Mouse (Mus musculus) cerebellum, adult 9-11 months (tissue): ENCODE data around the gene Bean1.

Experiments used
- DNase-seq: peaks from one replicate; pipeline ENCODE4 v3.0.0; 2022

The Bean1 gene

DNA sequence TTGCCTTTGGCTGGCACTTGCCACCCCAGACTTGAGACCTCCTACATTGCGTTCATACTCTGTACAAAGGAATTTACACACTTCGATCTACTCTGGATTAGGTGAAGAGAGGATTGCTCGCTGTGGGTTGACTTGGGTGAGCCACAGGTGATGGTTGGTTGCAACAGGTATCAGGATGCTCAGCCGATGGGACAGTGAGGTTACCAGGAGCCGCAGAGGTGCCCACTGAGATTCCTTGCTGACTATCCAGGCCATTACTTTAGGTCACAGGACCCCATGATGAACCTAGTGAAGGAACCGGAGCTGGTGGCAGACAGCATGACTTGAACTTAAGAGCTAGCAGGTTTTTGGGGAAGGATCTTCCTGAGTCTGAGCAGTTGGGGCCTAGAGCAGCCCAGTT is 2.2 kb downstream of the Bean1 start:
- no peak for DNase-seq

DNA sequence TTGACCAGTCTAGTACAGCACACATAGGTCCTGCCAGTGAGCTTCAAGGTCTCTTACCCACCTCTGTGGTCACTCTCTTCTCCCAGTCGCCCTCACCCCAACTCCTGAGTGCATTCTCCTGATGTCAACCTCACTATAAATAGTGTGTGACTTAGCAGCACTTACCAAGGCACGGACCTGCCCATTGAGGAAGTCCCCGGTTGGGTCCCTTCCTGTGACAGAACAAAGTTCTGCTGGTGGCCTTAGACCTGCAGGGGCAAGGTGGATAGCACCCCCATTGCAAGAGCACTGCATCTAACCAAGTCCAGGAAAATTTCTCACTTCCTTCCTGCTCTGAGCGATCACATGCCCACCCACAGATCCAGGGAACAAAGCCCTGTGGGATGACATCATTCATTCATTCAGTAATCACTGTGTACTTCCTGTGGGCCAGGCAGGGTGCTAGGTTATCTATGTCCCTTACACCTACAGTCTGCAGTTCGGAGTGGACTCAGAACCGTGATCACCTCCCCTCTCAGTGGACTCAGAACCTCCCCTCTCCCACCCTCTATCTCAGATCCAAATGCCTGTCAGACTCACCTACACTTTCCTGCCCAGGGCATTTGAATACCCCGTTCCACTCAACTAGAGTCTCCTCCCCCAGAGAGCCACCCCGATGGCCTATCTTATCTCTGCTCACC is 5.7 kb downstream of the Bean1 start:
- no peak for DNase-seq

DNA sequence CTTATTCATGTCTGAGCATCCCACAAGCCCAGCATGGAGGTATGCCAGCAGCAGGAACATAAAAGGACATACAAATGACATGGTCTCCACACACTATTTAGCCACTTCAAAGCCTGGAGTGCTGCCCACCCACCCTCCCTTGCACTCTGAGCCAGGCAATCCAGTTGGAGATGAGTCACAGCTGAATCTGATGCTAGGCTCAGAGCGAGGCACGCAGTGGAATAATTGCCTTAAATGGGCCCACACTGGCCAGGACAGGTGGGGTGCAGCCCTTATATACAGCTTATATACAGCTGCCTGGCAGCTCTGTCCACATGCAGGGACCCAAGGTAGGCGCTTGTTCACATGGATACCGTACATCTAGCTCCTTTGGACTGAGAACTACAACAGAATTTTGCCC is 6.8 kb downstream of the Bean1 start:
- no peak for DNase-seq

DNA sequence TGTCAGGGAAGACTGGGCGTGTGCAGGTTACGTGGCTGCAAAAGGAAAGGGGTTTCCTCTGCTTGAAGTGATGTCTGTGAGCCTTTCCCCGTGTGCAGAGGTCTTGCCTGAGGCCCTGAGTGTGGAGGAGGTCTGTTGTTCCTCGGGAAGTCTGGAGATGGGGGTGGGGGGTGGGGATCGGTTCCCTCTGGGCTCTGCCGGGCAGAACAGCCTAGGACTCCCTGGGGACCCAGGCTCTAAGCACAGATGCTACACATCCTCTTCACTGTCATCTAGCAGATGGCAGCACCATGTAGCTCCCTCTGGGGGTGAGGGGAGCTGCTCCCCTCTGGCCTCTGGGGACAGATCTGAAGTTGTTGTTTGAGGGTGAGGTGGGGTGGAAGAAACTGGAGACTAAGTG is 14.7 kb downstream of the Bean1 start:
- no peak for DNase-seq

DNA sequence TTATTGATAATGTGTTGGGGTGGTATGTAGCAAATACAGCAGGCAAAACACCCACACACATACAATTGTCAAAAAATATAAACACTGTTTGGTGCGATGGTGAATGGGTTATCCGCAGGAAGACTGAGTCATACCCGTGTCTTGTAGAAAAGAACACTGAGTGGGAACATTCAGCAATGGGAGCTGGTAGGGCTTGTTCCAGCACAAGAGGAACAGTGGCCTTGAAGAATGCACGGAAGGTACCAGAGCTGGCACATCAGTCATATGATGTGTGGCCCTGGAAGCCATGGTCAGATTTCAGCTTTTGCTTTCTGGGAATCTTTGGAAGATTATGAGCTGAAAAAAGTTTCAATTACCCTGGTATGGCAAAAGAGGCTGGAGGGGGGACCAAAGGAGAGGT is 16.6 kb downstream of the Bean1 start:
- no peak for DNase-seq

DNA sequence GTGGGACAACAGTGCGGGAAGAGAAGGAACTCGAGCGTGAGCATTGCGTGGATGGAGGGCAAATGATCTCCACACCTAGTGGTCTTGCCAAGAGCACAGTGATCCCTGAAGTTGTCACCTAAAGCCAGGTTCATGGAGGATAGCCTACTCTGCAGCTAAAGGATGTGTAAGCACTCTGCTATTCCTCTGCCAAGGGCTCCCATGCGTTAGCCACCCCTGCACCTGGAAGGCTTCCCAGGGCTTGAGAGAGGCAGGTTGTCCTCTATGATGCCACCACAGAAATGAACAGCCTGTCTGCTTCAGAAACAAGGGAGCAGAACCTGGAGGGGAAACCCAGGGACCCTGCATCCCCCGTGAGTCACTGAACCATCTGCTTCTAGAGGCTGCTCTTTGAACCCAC is 17.4 kb downstream of the Bean1 start:
- DNase-seq = no peak

DNA sequence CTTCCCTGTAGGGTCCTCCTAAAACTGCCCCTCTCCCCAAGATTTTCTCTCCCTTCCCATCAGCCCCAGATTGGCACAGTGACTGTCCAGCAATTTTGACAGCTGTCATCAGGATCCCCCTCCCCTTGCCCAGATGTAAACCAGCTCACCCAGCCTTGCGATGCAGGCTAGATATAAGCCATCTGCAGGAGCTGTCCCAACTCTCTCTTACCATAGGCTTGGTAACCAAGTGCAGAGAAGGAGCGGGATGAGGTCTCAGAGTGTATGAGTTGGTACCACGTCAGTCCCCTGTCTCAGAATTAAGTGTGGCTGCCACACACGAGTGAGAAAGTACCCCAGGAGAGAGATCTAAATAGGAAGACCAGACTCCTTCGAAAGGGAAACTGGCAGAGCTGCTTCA is 18.2 kb downstream of the Bean1 start:
- no peak for DNase-seq

DNA sequence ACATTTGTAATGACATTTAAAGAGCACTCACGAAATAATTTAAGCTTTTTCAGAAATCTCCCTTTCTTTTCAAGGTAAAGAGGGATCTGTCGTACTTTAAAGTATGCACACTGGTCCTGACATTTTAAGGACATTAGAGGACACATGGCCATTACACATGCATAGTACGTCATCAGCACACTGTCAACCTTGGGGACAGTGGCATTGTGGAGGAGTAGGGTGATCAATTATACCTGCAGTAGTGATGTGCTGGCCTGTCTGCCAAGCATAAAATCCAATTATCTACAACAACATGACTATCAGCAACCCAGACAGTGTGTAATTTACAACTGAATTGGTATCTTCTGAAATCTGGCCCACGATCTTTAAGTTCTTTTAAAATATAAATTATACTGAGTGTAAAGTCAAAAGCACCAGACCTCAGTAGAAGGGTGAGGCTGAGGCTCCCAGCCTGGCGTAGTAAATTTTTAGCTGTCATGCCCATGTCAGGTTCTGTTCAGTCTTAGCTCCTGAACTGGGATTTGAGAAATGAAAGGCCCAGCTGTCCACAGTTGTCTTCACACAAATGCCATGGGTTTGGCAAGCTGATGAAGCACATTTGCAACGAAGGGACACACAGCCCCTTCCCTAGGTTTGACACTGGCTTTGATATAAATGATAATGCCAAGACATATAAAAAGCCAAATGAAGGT is 20.7 kb downstream of the Bean1 start:
- no peak for DNase-seq

DNA sequence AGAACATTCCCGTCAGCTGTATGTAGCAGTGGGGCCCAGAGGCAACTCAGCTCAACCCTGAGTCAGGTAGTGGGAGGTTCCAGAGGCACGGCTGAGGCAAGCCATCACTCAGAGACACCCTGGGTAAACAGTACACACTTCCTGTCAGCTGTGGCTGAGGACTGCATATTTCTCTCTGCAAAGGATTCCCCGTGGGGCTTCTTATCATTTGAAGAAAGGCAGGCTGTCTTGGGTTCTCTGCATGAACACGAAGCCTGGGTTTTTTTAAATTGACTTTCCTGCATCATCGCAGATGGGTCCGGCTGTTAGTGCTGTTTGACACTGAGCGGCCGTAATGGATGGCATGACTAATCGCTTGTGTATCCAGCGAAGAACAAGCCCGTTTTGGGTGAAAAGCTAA is 21.3 kb downstream of the Bean1 start:
- no peak for DNase-seq

DNA sequence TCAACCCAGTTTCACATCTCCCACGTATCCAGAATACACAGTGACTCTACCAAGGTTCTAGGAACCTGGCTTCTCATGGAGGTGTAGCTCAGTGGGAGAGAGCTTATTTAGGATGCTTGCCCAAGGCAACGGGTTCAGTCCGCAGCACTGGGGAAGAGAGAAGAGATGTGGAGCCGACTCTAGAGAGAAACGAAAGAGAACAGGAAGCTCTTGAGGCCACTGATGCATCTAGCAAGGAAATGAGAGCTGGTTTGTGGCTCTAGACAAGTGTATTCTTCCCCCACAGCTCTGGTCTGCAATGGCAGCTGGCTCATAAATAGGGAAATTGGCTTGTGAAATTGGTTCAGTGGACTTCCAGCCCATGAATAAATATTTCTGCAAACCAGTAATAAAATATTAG is 29.6 kb downstream of the Bean1 start:
- DNase-seq = no peak

DNA sequence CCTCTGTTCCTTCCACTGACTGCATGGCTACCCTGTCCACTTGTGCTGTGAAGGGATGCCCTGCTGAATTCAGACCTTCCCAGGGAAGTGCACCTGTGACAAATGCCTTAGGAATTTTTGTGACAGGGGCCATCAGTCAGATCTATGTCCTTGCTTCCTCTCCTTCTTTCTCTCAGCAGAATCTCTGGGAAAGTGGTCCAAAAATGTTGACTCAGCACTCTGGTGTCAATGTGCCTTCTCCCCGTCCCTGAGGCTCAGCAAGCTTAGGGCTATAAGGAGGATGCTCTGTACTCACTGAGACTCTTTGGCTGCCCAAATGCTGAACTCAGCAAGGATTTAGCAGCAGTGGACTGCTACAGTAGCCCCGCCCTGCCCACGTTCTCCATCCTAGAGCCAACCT is 31.4 kb downstream of the Bean1 start:
- no peak for DNase-seq

DNA sequence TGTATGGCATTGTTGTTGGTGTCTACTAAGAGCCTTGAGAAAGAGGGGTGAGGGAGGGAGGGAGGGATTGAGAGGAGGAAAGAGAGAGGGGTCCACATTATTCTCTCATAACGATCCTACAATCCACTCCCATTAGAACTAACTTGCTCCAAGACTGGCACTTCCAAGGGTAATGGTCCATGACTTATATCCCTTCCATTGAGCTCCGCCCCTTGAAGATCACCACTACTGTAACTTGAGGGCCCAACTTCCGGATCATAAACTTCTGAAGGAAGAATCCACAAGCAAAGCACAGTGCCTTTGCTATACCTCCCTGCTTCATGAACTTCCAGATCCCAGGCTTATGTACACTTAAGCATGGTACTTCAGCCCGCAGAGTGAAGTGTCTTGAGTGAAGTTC is 32.1 kb downstream of the Bean1 start:
- no peak for DNase-seq

DNA sequence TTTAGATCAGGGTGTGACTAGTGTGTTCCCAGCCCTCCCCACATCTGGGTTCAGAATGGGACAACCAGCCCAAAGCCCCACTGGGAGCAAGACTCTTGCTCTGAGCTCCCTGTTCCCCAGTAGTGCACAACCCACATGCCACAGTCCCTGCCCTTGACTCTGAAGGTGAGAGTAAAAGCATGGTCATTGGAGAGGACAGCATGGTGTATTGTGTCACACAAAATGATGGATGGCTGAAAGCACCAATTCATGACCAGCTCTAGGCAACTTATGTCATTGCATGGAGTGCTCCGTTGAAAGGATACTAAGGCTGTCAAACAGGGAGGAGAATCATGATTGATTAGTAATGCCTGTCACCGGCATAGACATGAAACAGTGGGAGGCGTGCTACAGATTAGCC is 35.0 kb downstream of the Bean1 start:
- no peak for DNase-seq

DNA sequence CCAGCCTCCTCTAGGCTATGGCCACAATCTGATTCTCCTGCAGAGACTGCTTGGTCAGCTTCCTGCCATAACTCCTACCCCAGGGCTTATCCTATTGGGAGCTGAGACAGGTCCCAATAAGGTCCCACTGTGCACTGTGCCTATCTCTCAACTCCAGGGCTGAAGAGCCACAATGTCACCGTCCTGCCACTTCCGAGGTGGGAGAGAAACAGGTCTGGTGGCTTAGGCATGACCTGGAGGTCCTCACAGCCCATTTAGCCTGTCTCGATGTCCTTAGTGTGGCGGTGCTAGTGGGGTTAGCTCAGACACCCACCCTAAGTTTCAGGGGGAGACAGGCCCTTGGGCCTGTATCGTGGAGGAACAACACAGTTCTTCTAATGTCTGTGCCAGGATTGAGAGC is 47.4 kb downstream of the Bean1 start:
- no peak for DNase-seq

DNA sequence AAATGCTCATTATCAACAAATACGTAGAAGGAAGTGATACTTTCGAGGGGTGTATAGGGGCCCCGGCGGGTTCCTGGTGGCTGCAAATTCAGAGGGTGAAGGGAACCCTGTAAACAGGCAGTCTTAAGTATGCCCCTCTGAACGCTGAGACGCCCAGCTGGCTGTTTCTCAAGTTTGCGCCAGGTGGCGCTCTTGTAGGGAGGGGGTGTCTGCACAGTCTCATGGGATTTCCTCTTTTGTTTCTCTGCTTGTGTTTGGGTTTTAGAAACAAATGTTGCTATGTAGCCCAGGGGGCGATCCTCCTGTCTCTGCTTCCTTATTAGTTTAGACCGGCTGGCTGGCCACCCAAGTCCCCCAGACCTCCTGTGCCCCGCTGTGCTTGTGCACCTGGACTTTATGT is 48.8 kb downstream of the Bean1 start:
- no peak for DNase-seq

DNA sequence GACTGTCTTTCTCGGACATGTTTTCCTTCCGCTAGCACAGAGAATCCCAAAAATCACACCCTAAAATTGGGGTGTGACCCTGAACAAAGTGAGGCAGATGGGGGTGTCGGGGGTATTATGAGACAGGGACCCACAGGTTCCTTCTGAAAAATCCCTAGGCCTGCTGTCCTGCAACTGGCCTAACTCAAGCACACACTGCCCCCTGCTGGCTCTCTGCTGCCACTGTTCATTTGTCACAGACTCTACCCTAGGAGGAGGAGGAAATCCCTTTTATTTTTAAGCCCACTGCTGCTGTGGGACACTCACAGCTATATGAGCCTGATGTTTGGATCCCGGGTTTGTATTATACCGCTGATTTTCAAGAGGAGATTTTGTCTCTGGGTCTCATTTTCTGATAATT is 49.6 kb downstream of the Bean1 start:
- peak; percentile 25 for DNase-seq

DNA sequence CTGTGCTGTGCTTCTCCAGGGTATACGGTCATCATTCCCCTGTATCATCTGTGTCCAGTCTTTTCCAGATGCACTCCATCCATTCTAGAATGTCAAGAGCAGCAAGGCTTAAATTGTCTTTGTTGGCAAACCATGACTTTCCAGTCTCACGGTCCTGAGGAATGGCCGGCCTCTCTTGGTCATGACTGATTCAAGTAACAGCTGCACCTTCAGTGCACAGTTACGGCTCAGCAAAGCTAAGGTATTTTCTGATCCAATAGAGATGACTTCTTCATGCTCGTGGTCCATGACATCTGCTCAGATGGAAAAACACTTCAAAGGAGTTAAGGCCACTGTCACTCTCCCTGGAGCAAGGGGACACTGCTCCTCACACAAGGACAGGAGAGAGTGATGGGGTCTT is 56.8 kb downstream of the Bean1 start:
- DNase-seq = no peak

DNA sequence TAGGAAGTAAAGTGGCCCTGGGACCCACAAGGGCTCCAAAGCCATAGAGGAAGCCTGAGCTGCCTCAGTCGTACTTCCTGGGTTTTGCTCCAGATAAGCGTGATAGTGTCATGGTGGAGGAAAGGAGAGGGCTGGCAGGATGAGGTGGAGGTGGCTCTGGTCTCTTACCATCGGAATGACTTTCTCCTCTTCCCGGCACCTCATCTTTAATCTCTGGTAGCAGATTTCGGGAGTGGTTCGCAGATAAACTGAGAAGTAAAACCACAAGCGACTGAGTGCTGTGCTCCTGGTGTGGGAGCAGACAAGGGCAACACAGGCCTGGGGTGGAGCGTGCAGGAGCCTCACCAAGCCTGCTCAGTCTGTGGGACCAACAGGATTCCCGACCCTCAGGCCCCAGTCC is 60.1 kb downstream of the Bean1 start:
- no peak for DNase-seq

DNA sequence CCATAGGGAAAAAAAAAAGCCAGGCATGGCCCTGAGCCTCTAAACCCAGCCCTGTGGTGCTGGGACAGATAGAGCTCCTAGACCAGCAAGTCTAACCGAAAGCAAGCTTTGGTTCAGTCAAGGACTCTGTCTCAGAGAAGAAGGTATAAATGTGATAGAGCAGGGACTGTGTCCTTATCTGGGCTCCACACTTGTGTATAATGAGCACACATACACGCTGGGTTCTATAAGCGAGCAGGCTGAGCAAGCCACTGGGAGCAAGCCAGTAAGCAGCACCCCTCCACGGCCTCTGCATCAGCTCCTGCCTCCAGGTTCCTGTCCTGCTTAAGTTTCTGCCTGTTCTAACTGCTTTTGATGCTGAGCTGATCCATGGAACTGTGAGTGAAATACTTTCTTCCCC is 61.8 kb downstream of the Bean1 start:
- no peak for DNase-seq

DNA sequence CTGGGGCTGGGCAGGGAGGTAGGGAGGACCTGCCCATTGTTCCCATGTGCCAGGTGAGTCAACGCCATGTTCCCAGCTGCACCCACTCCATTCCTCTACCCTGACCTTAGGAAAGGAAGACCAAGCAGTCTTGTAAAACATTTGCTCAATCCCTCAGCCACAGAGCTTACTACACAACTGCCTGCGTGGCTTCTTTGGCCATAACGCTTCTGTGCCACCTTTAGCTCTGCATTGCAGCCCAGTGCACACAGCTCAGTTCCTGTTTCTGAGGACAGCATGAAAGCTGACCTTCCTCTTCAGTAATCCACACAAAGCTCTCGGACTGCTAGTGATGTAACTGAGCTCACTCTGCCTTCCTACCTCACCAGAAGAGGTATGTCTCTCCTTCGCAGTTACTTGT is 62.7 kb downstream of the Bean1 start:
- DNase-seq = no peak

DNA sequence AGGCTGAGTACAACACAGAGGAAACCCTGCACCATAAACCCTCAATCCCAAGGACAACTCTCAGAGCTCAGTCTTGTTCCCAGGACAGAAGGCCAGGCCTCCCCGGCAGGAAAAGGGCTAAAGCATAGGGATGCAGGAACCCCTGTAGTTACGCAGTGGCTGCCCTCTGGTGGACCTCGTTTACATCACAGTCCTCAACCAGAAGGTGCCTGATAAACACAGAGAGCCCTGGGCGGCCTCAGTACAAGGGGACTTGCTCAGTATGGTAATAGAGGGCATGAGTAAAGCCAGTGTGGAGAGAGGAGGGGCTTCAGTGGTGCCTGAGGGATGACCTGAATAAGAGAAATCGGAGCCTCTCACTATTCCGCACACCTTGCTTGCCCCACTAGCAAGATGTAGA is 64.3 kb downstream of the Bean1 start:
- DNase-seq = no peak

DNA sequence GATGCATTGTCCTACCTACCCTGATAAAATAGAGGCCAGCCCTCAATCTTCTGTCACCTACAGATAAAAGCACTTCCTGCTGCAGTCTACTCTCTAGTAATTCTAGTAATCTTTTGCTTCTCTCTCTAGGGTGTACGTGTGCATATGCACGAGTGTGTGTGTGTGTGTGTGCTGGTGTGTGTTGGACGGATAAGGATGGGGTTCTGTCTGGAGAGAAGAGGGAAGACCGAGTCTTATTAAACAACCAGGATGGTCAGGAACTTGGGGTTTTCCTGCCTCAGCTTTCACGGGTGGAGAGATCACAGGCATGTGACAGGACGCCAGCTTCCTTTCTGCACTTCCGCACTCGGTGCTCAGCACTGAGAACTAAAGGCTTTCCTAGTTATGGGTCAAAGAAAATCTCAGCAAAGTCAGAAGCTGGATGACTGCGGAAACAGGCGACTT is 69.2 kb downstream of the Bean1 start:
- no peak for DNase-seq

DNA sequence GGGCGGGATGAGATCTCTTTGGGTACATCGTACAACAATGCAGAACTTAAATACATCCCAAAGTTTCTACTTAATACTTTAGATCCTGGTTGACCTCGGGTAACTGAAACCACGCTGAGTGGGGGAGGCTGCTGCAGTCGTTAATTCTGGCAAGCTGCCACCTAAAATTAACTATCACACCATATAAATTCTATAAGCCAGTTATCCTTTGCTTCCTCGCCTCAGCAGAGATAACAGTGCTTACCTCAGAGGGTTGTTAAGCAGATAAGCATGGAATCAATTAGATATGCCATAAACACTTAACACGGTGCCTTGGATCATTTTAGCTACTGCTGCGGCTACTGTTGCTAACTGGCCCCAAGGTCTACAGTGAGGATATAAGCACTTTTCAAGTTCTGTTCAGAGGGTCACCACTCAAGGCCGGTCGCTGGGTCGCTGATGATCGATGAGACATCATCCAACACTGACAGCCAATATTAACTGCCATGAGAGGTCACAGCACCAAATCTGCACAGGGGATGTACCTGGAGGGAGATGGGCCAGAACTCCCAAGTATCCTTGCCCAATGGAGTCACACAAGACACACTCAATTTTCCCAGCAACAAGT is 71.9 kb downstream of the Bean1 start:
- no peak for DNase-seq

DNA sequence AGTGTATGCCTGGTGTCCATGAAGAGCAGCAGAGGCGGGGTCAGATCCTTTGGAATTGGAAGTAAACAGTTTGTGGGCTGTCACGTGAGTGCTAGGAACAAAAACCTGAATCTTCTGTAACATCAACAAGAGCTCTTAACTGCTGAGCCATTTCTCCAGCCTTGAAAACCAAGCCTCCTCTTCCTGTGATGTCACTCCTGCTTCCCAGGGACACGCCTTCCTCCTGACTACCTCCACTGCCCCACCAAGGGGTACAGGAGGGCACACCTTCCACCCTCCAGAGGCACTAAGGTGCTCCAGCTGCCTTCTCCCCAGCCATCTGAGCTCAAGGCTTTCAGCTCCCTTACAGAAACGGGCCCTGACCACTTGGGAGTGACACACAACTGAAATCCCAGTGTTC is 76.4 kb downstream of the Bean1 start:
- DNase-seq = no peak
